In genomic region chr14:30597142-30597541, GRCm38 (mm10) we compare ENCODE assay signal across 14 mouse cellular contexts.
"Had no signal": no experiment of that assay in that cellular context is flagged by ENCODE, and none has a peak within 500 bp of the region (broad histone marks: within the 10 kb centered on the region; RNA-seq: fewer than 3 reads in every experiment).

No protein-coding gene starts in this region.

- H3K27me3 ChIP-seq: kidney, embryonic 15.5 days; liver, embryonic 13.5 days; lung, embryonic 15.5 days; megakaryocyte, embryonic 14.5 days; midbrain, embryonic 12.5 days had no signal

- ATAC-seq: liver, postnatal 0 days had no signal

- H3K27ac ChIP-seq: kidney, embryonic 15.5 days; left cerebral cortex, adult 2 months; liver, embryonic 13.5 days; lung, embryonic 15.5 days; macrophage; midbrain, embryonic 12.5 days had no signal

- H3K9ac ChIP-seq: kidney, embryonic 15.5 days; liver, embryonic 13.5 days; liver, postnatal 0 days; lung, embryonic 15.5 days; midbrain, embryonic 12.5 days had no signal

- DNase-seq: kidney, adult 2 months; kidney, postnatal 14 days; liver; liver, embryonic 13.5 days; liver, postnatal 0 days; lung, postnatal 14 days; right cerebral cortex, postnatal 14 days; thymus, postnatal 36 days had no signal

- H3K4me2 ChIP-seq: kidney, embryonic 15.5 days; liver, embryonic 13.5 days; lung, embryonic 15.5 days; midbrain, embryonic 12.5 days had no signal

- H3K9me3 ChIP-seq: kidney, embryonic 15.5 days; liver, embryonic 13.5 days; lung, embryonic 15.5 days; megakaryocyte, embryonic 14.5 days; midbrain, embryonic 12.5 days had no signal

- H3K4me3 ChIP-seq: kidney, embryonic 15.5 days; left cerebral cortex, adult 2 months; liver, embryonic 13.5 days; lung, embryonic 15.5 days; megakaryocyte, embryonic 14.5 days; midbrain, embryonic 12.5 days had no signal
